Mouse (Mus musculus) heart, postnatal 0 days (tissue): ENCODE measurements around the gene Cacna1e. TPM values are rescaled to one million over a fixed set of nuclear protein-coding genes. Genes with fewer than 3 reads are reported as not detected.

Source experiments
- ATAC-seq: fragments of 200-750 bp; cut with Nextera tagmentation; 2 replicates; pipeline ENCODE4 v1.8.0; 2017; ENCODE audit warnings: low read depth, moderate number of reproducible peaks, moderate library complexity; ENCODE audit not compliant: insufficient read depth
- DNase-seq: peaks from one replicate; pipeline ENCODE4 v3.0.0-alpha.2; 2016; ENCODE audit warnings: low spot score
- H3K27ac ChIP-seq: fragments of 300-500 bp; sonication (generic); 2 replicates; pipeline ENCODE4 v1.5.1; 2014; ENCODE audit warnings: low read depth, mild to moderate bottlenecking
- H3K27me3 ChIP-seq: fragments of 300-500 bp; sonication (generic); 2 replicates; pipeline ENCODE4 v1.6.1; 2014; ENCODE audit warnings: low read length, mixed read lengths; ENCODE audit not compliant: control insufficient read depth, insufficient read depth
- H3K36me3 ChIP-seq: fragments of 300-500 bp; sonication (generic); replicated peaks from 2 replicates; pipeline ENCODE4 v1.6.1; 2014; ENCODE audit warnings: low read length, mixed read lengths; ENCODE audit not compliant: control insufficient read depth, insufficient read depth
- H3K4me1 ChIP-seq: fragments of 300-500 bp; sonication (generic); 2 replicates; pipeline ENCODE4 v1.6.1; 2014; ENCODE audit warnings: antibody characterized with exemption; ENCODE audit not compliant: control insufficient read depth, insufficient read depth
- H3K4me2 ChIP-seq: fragments of 300-500 bp; sonication (generic); 2 replicates; pipeline ENCODE4 v1.6.1; 2014; ENCODE audit warnings: low read depth, mild to moderate bottlenecking, low read length, moderate library complexity
- H3K4me3 ChIP-seq: fragments of 300-500 bp; sonication (generic); 2 replicates; pipeline ENCODE4 v1.5.1; 2014; ENCODE audit warnings: low read depth, low read length
- H3K9ac ChIP-seq: fragments of 300-500 bp; sonication (generic); replicated peaks from 2 replicates; pipeline ENCODE4 v1.6.1; 2014; ENCODE audit warnings: low read depth, low read length, mixed read lengths
- H3K9me3 ChIP-seq: fragments of 300-500 bp; sonication (generic); replicated peaks from 2 replicates; pipeline ENCODE4 v1.6.1; 2016; ENCODE audit warnings: low read length; ENCODE audit not compliant: control insufficient read depth
- CTCF ChIP-seq: IDR thresholded peaks from 2 replicates; pipeline ENCODE4 v1.5.1; 2016; ENCODE audit warnings: antibody characterized with exemption, control low read depth, low read depth
- EP300 ChIP-seq: IDR thresholded peaks from 2 replicates; pipeline ENCODE4 v1.6.1; 2016; ENCODE audit warnings: antibody characterized with exemption, low read depth
- WGBS: fragments of 180-500 bp; shearing (Covaris S2); extraction: QIAGEN DNeasy Blood & Tissue Kit; methylation state at CpG from one replicate; pipeline ENCODE4 v1.1.7; 2014; 5-methylcytosine and 5-hydroxymethylcytosine counted together
- polyA plus RNA-seq: library from polyadenylated mRNA; unstranded; fragments of >200 nt; fragmentation: Nextera tagmentation; extraction: Ambion mirVana; gene quantifications from 2 replicates; pipeline ENCODE4 v1.2.1, GENCODE M21; 2015
- total RNA-seq: library from RNA; depleted of rRNA; stranded (reverse); fragments of >200 nt; gene quantifications from 2 replicates; pipeline ENCODE4 v1.2.3, GENCODE M21; 2014; ENCODE audit warnings: low replicate concordance

The Cacna1e gene
- total and polyA plus RNA-seq, 2 experiments from 2014 or later, result 0.04 to 0.08 TPM

GRCm38 (mm10) chr1:154607406-154607805 lies 276.9 kb downstream of the Cacna1e start:
- Histone ChIP-seq H3K36me3 (no peaks in the 10 kb centered on the region), H3K9me3 (no peaks in the 10 kb centered on the region), H3K4me1 (no peaks in the 10 kb centered on the region), H3K4me2 (no peak overlapping the region), H3K27ac (no peak overlapping the region), H3K4me3 (no peak overlapping the region), H3K27me3 (no peaks in the 10 kb centered on the region), H3K9ac (no peak overlapping the region)
- TF ChIP-seq EP300 (no peak), CTCF (no peak)
- DNase-seq (no peak), ATAC-seq (no peak)
- WGBS, result 60% methylated on average over 3 of the region's 3 CpGs

- 88% methylated on average over 2 of the region's 2 CpGs for WGBS
- DNase-seq, result no peak
- Histone ChIP-seq H3K27ac (no peak overlapping the region), H3K27me3 (no peaks in the 10 kb centered on the region), H3K4me2 (no peak overlapping the region), H3K36me3 (no peaks in the 10 kb centered on the region), H3K9me3 (no peaks in the 10 kb centered on the region), H3K4me1 (no peaks in the 10 kb centered on the region), H3K4me3 (no peak overlapping the region), H3K9ac (no peak overlapping the region)
- no peak for ATAC-seq
- no peak for TF ChIP-seq EP300
- no peak for TF ChIP-seq CTCF
Observed at GRCm38 (mm10) chr1:154605601-154606000, 278.7 kb downstream of the Cacna1e start.

- H3K27me3 ChIP-seq, result no peaks in the 10 kb centered on the region
- ATAC-seq, result no peak
- no peak overlapping the region for H3K27ac ChIP-seq
- no peak overlapping the region for H3K9ac ChIP-seq
- no peaks in the 10 kb centered on the region for H3K9me3 ChIP-seq
- no peaks in the 10 kb centered on the region for H3K36me3 ChIP-seq
- no peak for TF ChIP-seq CTCF
- TF ChIP-seq EP300, result no peak
- H3K4me2 ChIP-seq, result no peak overlapping the region
- H3K4me1 ChIP-seq, result no peaks in the 10 kb centered on the region
- no peak for DNase-seq
- no peak overlapping the region for H3K4me3 ChIP-seq
Observed at GRCm38 (mm10) chr1:154603781-154604180, 280.5 kb downstream of the Cacna1e start.

GRCm38 (mm10) chr1:154602531-154602930 lies 281.8 kb downstream of the Cacna1e start:
- no peak for TF ChIP-seq CTCF
- TF ChIP-seq EP300, result no peak
- Histone ChIP-seq H3K27me3 (no peaks in the 10 kb centered on the region), H3K4me3 (no peak overlapping the region), H3K4me2 (no peak overlapping the region), H3K27ac (no peak overlapping the region), H3K4me1 (no peaks in the 10 kb centered on the region), H3K36me3 (no peaks in the 10 kb centered on the region), H3K9me3 (no peaks in the 10 kb centered on the region), H3K9ac (no peak overlapping the region)
- 82% methylated on average over 1 of the region's 1 CpGs for WGBS
- ATAC-seq, result no peak
- no peak for DNase-seq

- no peak for TF ChIP-seq EP300
- TF ChIP-seq CTCF, result no peak
- WGBS, result 75% methylated on average over 3 of the region's 3 CpGs
Observed at GRCm38 (mm10) chr1:154582516-154582915, 301.8 kb downstream of the Cacna1e start.

GRCm38 (mm10) chr1:154579929-154580328 lies 304.4 kb downstream of the Cacna1e start:
- H3K4me1 ChIP-seq, result no peaks in the 10 kb centered on the region
- 64% methylated on average over 2 of the region's 2 CpGs for WGBS
- no peak overlapping the region for H3K9ac ChIP-seq

More at GRCm38 (mm10) chr1:154582516-154582915, 301.8 kb downstream of the Cacna1e start:
- no peak for DNase-seq
- H3K9me3 ChIP-seq, result no peaks in the 10 kb centered on the region
- no peak overlapping the region for H3K4me3 ChIP-seq
- H3K27ac ChIP-seq, result no peak overlapping the region
- H3K4me1 ChIP-seq, result no peaks in the 10 kb centered on the region
- no peaks in the 10 kb centered on the region for H3K36me3 ChIP-seq
- no peak overlapping the region for H3K4me2 ChIP-seq
- no peak overlapping the region for H3K9ac ChIP-seq
- ATAC-seq, result no peak
- no peaks in the 10 kb centered on the region for H3K27me3 ChIP-seq

More at GRCm38 (mm10) chr1:154579929-154580328, 304.4 kb downstream of the Cacna1e start:
- Histone ChIP-seq H3K4me3 (no peak overlapping the region), H3K27me3 (no peaks in the 10 kb centered on the region), H3K4me2 (no peak overlapping the region), H3K9me3 (no peaks in the 10 kb centered on the region), H3K27ac (no peak overlapping the region), H3K36me3 (no peaks in the 10 kb centered on the region)
- ATAC-seq (no peak), DNase-seq (no peak)
- TF ChIP-seq EP300, result no peak
- TF ChIP-seq CTCF, result no peak
